Mouse (Mus musculus): Measurements from ENCODE around the gene Rb1. TPM values are rescaled to one million over a fixed set of nuclear protein-coding genes. Genes with fewer than 3 reads are reported as not detected.

Rb1 gene
- polyA plus RNA-seq, 1 experiment, result 2.7 TPM

GRCm38 (mm10) chr14:73199058-73199457 is 126.6 kb downstream of the Rb1 start:
- Histone ChIP-seq H3K27me3 (ENCODE audit: control insufficient read depth, insufficient read depth, insufficient read length) (no peaks in the 10 kb centered on the region), H3K4me3 (ENCODE audit: insufficient read depth, poor library complexity, severe bottlenecking) (no peak overlapping the region)
- TF ChIP-seq CTCF (IDR thresholded peaks at IDR 0.05; ENCODE audit: control insufficient read depth, insufficient read depth, insufficient read length), result no peak
- TF ChIP-seq MYOD1 (IDR thresholded peaks at IDR 0.05; ENCODE audit: control insufficient read depth, insufficient read length, low read depth), result no peak
- no peak for TF ChIP-seq USF1 (IDR thresholded peaks at IDR 0.05; ENCODE audit: low read depth)
- no peak for TF ChIP-seq MAX (IDR thresholded peaks at IDR 0.05)
- TF ChIP-seq MYOG (IDR thresholded peaks at IDR 0.05; ENCODE audit: control insufficient read depth, extremely low read depth, insufficient read length), result no peak
- no peak for TF ChIP-seq FOSL1 (IDR thresholded peaks at IDR 0.05; ENCODE audit: insufficient read depth, low read length, poor library complexity, severe bottlenecking)
- TF ChIP-seq CEBPB (IDR thresholded peaks at IDR 0.05; ENCODE audit: low read depth), result no peak

GRCm38 (mm10) chr14:73186875-73187274 is 138.7 kb downstream of the Rb1 start:
- H3K27me3 ChIP-seq (ENCODE audit: control insufficient read depth, insufficient read depth, insufficient read length), result no peaks in the 10 kb centered on the region

More at GRCm38 (mm10) chr14:73199058-73199457, 126.6 kb downstream of the Rb1 start:
- Histone ChIP-seq H3ac (ENCODE audit: control insufficient read depth, insufficient read length, low read depth) (no peak overlapping the region), H3K79me3 (ENCODE audit: low read depth) (no peaks in the 10 kb centered on the region), H3K79me2 (ENCODE audit: control insufficient read depth, insufficient read depth) (no peaks in the 10 kb centered on the region), H3K36me3 (ENCODE audit: control insufficient read depth, insufficient read depth) (no peaks in the 10 kb centered on the region)

GRCm38 (mm10) chr14:73181144-73181543 is 144.5 kb downstream of the Rb1 start:
- H3ac ChIP-seq (ENCODE audit: control insufficient read depth, insufficient read length, low read depth), result no peak overlapping the region
- no peak for TF ChIP-seq CTCF (IDR thresholded peaks at IDR 0.05; ENCODE audit: control insufficient read depth, insufficient read depth, insufficient read length)
- no peak for TF ChIP-seq MYOG (IDR thresholded peaks at IDR 0.05; ENCODE audit: control insufficient read depth, extremely low read depth, insufficient read length)
- TF ChIP-seq FOSL1 (IDR thresholded peaks at IDR 0.05; ENCODE audit: insufficient read depth, low read length, poor library complexity, severe bottlenecking), result no peak
- no peak for TF ChIP-seq MYOD1 (IDR thresholded peaks at IDR 0.05; ENCODE audit: control insufficient read depth, insufficient read length, low read depth)
- TF ChIP-seq CEBPB (IDR thresholded peaks at IDR 0.05; ENCODE audit: low read depth), result no peak
- TF ChIP-seq MAX (IDR thresholded peaks at IDR 0.05), result no peak
- no peak for TF ChIP-seq USF1 (IDR thresholded peaks at IDR 0.05; ENCODE audit: low read depth)
- H3K36me3 ChIP-seq (ENCODE audit: control insufficient read depth, insufficient read depth), result no peaks in the 10 kb centered on the region
- no peaks in the 10 kb centered on the region for H3K27me3 ChIP-seq (ENCODE audit: control insufficient read depth, insufficient read depth, insufficient read length)
- no peaks in the 10 kb centered on the region for H3K79me2 ChIP-seq (ENCODE audit: control insufficient read depth, insufficient read depth)
- H3K4me3 ChIP-seq (ENCODE audit: insufficient read depth, poor library complexity, severe bottlenecking), result no peak overlapping the region
- no peaks in the 10 kb centered on the region for H3K79me3 ChIP-seq (ENCODE audit: low read depth)

More at GRCm38 (mm10) chr14:73186875-73187274, 138.7 kb downstream of the Rb1 start:
- TF ChIP-seq CTCF (IDR thresholded peaks at IDR 0.05; ENCODE audit: control insufficient read depth, insufficient read depth, insufficient read length) (no peak), MAX (IDR thresholded peaks at IDR 0.05) (no peak), CEBPB (IDR thresholded peaks at IDR 0.05; ENCODE audit: low read depth) (no peak), USF1 (IDR thresholded peaks at IDR 0.05; ENCODE audit: low read depth) (no peak), MYOG (IDR thresholded peaks at IDR 0.05; ENCODE audit: control insufficient read depth, extremely low read depth, insufficient read length) (no peak), MYOD1 (IDR thresholded peaks at IDR 0.05; ENCODE audit: control insufficient read depth, insufficient read length, low read depth) (no peak), FOSL1 (IDR thresholded peaks at IDR 0.05; ENCODE audit: insufficient read depth, low read length, poor library complexity, severe bottlenecking) (no peak)
- H3K79me2 ChIP-seq (ENCODE audit: control insufficient read depth, insufficient read depth), result no peaks in the 10 kb centered on the region
- H3K36me3 ChIP-seq (ENCODE audit: control insufficient read depth, insufficient read depth), result no peaks in the 10 kb centered on the region
- H3ac ChIP-seq (ENCODE audit: control insufficient read depth, insufficient read length, low read depth), result no peak overlapping the region
- H3K4me3 ChIP-seq (ENCODE audit: insufficient read depth, poor library complexity, severe bottlenecking), result no peak overlapping the region
- no peaks in the 10 kb centered on the region for H3K79me3 ChIP-seq (ENCODE audit: low read depth)

- Histone ChIP-seq H3K4me3 (ENCODE audit: insufficient read depth, poor library complexity, severe bottlenecking) (no peak overlapping the region), H3ac (ENCODE audit: control insufficient read depth, insufficient read length, low read depth) (no peak overlapping the region), H3K79me3 (ENCODE audit: low read depth) (no peaks in the 10 kb centered on the region), H3K79me2 (ENCODE audit: control insufficient read depth, insufficient read depth) (no peaks in the 10 kb centered on the region), H3K36me3 (ENCODE audit: control insufficient read depth, insufficient read depth) (no peaks in the 10 kb centered on the region), H3K27me3 (ENCODE audit: control insufficient read depth, insufficient read depth, insufficient read length) (no peaks in the 10 kb centered on the region)
- no peak for TF ChIP-seq MYOD1 (IDR thresholded peaks at IDR 0.05; ENCODE audit: control insufficient read depth, insufficient read length, low read depth)
- no peak for TF ChIP-seq FOSL1 (IDR thresholded peaks at IDR 0.05; ENCODE audit: insufficient read depth, low read length, poor library complexity, severe bottlenecking)
- TF ChIP-seq CEBPB (IDR thresholded peaks at IDR 0.05; ENCODE audit: low read depth), result no peak
- no peak for TF ChIP-seq MYOG (IDR thresholded peaks at IDR 0.05; ENCODE audit: control insufficient read depth, extremely low read depth, insufficient read length)
- TF ChIP-seq MAX (IDR thresholded peaks at IDR 0.05), result no peak
- no peak for TF ChIP-seq USF1 (IDR thresholded peaks at IDR 0.05; ENCODE audit: low read depth)
- TF ChIP-seq CTCF (IDR thresholded peaks at IDR 0.05; ENCODE audit: control insufficient read depth, insufficient read depth, insufficient read length), result no peak
Measured at GRCm38 (mm10) chr14:73180671-73181070, 145.0 kb downstream of the Rb1 start.

GRCm38 (mm10) chr14:73179221-73179681 is 146.4 kb downstream of the Rb1 start:
- no peak overlapping the region for H3ac ChIP-seq (ENCODE audit: control insufficient read depth, insufficient read length, low read depth)
- H3K27me3 ChIP-seq (ENCODE audit: control insufficient read depth, insufficient read depth, insufficient read length), result no peaks in the 10 kb centered on the region
- no peaks in the 10 kb centered on the region for H3K79me2 ChIP-seq (ENCODE audit: control insufficient read depth, insufficient read depth)
- TF ChIP-seq USF1 (IDR thresholded peaks at IDR 0.05; ENCODE audit: low read depth) (no peak), MAX (IDR thresholded peaks at IDR 0.05) (no peak), MYOD1 (IDR thresholded peaks at IDR 0.05; ENCODE audit: control insufficient read depth, insufficient read length, low read depth) (no peak), CEBPB (IDR thresholded peaks at IDR 0.05; ENCODE audit: low read depth) (no peak), CTCF (IDR thresholded peaks at IDR 0.05; ENCODE audit: control insufficient read depth, insufficient read depth, insufficient read length) (no peak), MYOG (IDR thresholded peaks at IDR 0.05; ENCODE audit: control insufficient read depth, extremely low read depth, insufficient read length) (no peak), FOSL1 (IDR thresholded peaks at IDR 0.05; ENCODE audit: insufficient read depth, low read length, poor library complexity, severe bottlenecking) (no peak)
- no peaks in the 10 kb centered on the region for H3K79me3 ChIP-seq (ENCODE audit: low read depth)
- no peaks in the 10 kb centered on the region for H3K36me3 ChIP-seq (ENCODE audit: control insufficient read depth, insufficient read depth)
- H3K4me3 ChIP-seq (ENCODE audit: insufficient read depth, poor library complexity, severe bottlenecking), result no peak overlapping the region

Measured in C2C12 (cell line).